Mouse (Mus musculus) lung, postnatal 0 days (tissue): ENCODE data around the gene Mrps25. TPM values are rescaled to one million over a fixed set of nuclear protein-coding genes. Genes with fewer than 3 reads are reported as not detected.

Experiments
- ATAC-seq: fragments of 200-750 bp; cut with Nextera tagmentation; 2 replicates; pipeline ENCODE4 v1.8.0; 2017; ENCODE audit warnings: moderate library complexity
- DNase-seq: peaks from one replicate; pipeline ENCODE4 v3.0.0-alpha.2; 2016; ENCODE audit warnings: low spot score
- H3K27ac ChIP-seq: fragments of 300-500 bp; sonication (generic); 2 replicates; pipeline ENCODE4 v1.5.1; 2014; ENCODE audit warnings: antibody characterized with exemption, mild to moderate bottlenecking, low read length, mixed read lengths
- H3K27me3 ChIP-seq: fragments of 300-500 bp; sonication (generic); replicated peaks from 2 replicates; pipeline ENCODE4 v1.6.1; 2014; ENCODE audit warnings: low read length, mixed read lengths; ENCODE audit not compliant: insufficient read depth
- H3K36me3 ChIP-seq: fragments of 300-500 bp; sonication (generic); 2 replicates; pipeline ENCODE4 v1.6.1; 2014; ENCODE audit warnings: low read length, mixed read lengths; ENCODE audit not compliant: insufficient read depth
- H3K4me1 ChIP-seq: fragments of 300-500 bp; sonication (generic); 2 replicates; pipeline ENCODE4 v1.6.1; 2014; ENCODE audit warnings: antibody characterized with exemption, low read depth, low read length, mixed read lengths; ENCODE audit not compliant: insufficient read depth
- H3K4me2 ChIP-seq: fragments of 300-500 bp; sonication (generic); replicated peaks from 2 replicates; pipeline ENCODE4 v1.6.1; 2014; ENCODE audit warnings: low read depth, mild to moderate bottlenecking, low read length, moderate library complexity, mixed read lengths
- H3K4me3 ChIP-seq: fragments of 300-500 bp; sonication (generic); 2 replicates; pipeline ENCODE4 v1.5.1; 2014; ENCODE audit warnings: low read depth, low read length
- H3K9ac ChIP-seq: fragments of 300-500 bp; sonication (generic); replicated peaks from 2 replicates; pipeline ENCODE4 v1.6.1; 2014; ENCODE audit warnings: low read depth, mild to moderate bottlenecking
- H3K9me3 ChIP-seq: fragments of 300-500 bp; sonication (generic); 2 replicates; pipeline ENCODE4 v1.6.1; 2016; ENCODE audit warnings: low read length, mixed read lengths
- CTCF ChIP-seq: IDR thresholded peaks from 2 replicates; pipeline ENCODE4 v1.5.1; 2016; ENCODE audit warnings: antibody characterized with exemption, mild to moderate bottlenecking
- EP300 ChIP-seq: IDR thresholded peaks from 2 replicates; pipeline ENCODE4 v1.6.1; 2016; ENCODE audit warnings: antibody characterized with exemption, mild to moderate bottlenecking, control low read depth
- WGBS: fragments of 180-500 bp; shearing (Covaris S2); extraction: QIAGEN DNeasy Blood & Tissue Kit; methylation state at CpG from one replicate; pipeline ENCODE4 v1.1.7; 2014; 5-methylcytosine and 5-hydroxymethylcytosine counted together
- polyA plus RNA-seq: library from polyadenylated mRNA; unstranded; fragments of >200 nt; fragmentation: Nextera tagmentation; extraction: Ambion mirVana; gene quantifications from 2 replicates; pipeline ENCODE4 v1.2.1, GENCODE M21; 2015

Gene Mrps25
- 26.5 and 33.9 TPM in 2 replicates for polyA plus RNA-seq

- peak within 1 kb of the TSS; percentile 68 for H3K4me3 ChIP-seq
- peak within 1 kb of the TSS; percentile 53 for H3K9ac ChIP-seq
- no peaks in the 10 kb centered on the region; the same call in 1 of the 2 replicates for H3K9me3 ChIP-seq
- TF ChIP-seq CTCF (no peak), EP300 (no peak)
- peak within 1 kb of the TSS; percentile 34; the same call in 1 of the 2 replicates for H3K27ac ChIP-seq
- no peaks in the 10 kb centered on the region for H3K27me3 ChIP-seq
- H3K36me3 ChIP-seq = peaks cover 10% of the 10 kb centered on the region; the same call in 1 of the 2 replicates
- ATAC-seq (peak; percentile 95), DNase-seq (peak; percentile 76)
- 0% methylated on average over 42 of the region's 42 CpGs for WGBS
- peaks cover 8% of the 10 kb centered on the region for H3K4me1 ChIP-seq
- peak within 1 kb of the TSS; percentile 96 for H3K4me2 ChIP-seq
These were observed at the start of gene Mrps25 for GRCm38 (mm10) chr6:92183621-92184131. TSS of gene Mrps25 (minus strand) at chr6:92184033.

DNA sequence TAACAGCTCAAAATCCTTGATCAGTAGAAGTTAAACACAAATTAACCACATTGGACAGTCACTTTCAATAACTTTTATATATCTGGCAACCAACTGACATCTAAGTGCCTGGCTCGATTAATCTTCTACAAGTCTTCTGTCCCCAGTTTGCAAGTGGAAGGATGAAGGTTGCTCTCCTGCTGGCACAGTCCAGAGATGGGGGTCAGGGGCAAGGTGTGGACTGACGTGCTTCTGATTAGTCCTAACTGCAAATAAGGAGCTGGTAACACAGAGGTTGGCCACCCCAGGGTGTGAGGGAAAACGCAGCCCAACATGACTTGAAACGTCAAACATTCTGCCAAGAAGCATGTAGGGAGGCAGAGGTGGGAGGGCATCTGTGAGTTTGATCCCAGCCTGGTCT, 47.9 kb upstream of the Mrps25 start:
- Histone ChIP-seq H3K27me3 (no peaks in the 10 kb centered on the region), H3K9ac (no peak overlapping the region)
- 42% methylated on average over 4 of the region's 4 CpGs for WGBS

GRCm38 (mm10) chr6:92231356-92231755, 47.5 kb upstream of the Mrps25 start:
- no peak for ATAC-seq

More for the DNA sequence above, 47.9 kb upstream of the Mrps25 start:
- Histone ChIP-seq H3K36me3 (no peaks in the 10 kb centered on the region), H3K4me2 (no peak overlapping the region), H3K9me3 (no peaks in the 10 kb centered on the region), H3K4me3 (no peak overlapping the region), H3K4me1 (no peaks in the 10 kb centered on the region), H3K27ac (no peak overlapping the region)
- DNase-seq = no peak
- TF ChIP-seq EP300 = no peak
- TF ChIP-seq CTCF = no peak
- no peak for ATAC-seq

GRCm38 (mm10) chr6:92229586-92229985, 45.8 kb upstream of the Mrps25 start:
- Histone ChIP-seq H3K9me3 (no peaks in the 10 kb centered on the region), H3K36me3 (no peaks in the 10 kb centered on the region), H3K4me1 (no peaks in the 10 kb centered on the region), H3K27ac (no peak overlapping the region), H3K4me3 (no peak overlapping the region), H3K9ac (no peak overlapping the region), H3K27me3 (no peaks in the 10 kb centered on the region), H3K4me2 (no peak overlapping the region)
- DNase-seq (no peak), ATAC-seq (no peak)
- 93% methylated on average over 2 of the region's 2 CpGs for WGBS
- TF ChIP-seq CTCF (no peak), EP300 (no peak)

More at GRCm38 (mm10) chr6:92231356-92231755, 47.5 kb upstream of the Mrps25 start:
- Histone ChIP-seq H3K4me3 (no peak overlapping the region), H3K4me1 (no peaks in the 10 kb centered on the region), H3K36me3 (no peaks in the 10 kb centered on the region), H3K4me2 (no peak overlapping the region), H3K9ac (no peak overlapping the region), H3K27me3 (no peaks in the 10 kb centered on the region), H3K9me3 (no peaks in the 10 kb centered on the region), H3K27ac (no peak overlapping the region)
- WGBS = 33% methylated on average over 1 of the region's 1 CpGs
- TF ChIP-seq CTCF = no peak
- DNase-seq = no peak

DNA sequence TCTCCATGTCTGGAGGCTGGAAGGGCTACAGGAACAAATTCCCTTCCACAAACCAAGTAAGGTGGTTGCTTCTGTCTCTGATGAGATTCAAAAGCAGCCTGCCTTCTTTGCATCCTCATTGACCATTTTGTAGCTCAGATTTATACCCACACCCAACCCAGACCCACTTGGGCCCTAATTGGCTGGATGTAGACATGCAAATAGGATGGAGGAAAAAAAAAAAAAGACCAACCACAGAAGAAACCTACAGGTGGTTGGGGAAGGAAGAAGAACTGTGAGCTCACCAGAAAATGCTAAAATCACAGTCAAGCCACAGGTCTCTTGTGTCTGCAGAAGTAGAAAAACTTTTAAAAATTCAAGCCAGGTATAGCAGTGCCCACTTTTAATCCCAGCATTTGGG, 45.3 kb upstream of the Mrps25 start:
- H3K36me3 ChIP-seq = no peaks in the 10 kb centered on the region
- no peak for TF ChIP-seq CTCF
- no peak overlapping the region for H3K27ac ChIP-seq
- no peak for DNase-seq
- no peak overlapping the region for H3K4me2 ChIP-seq
- ATAC-seq = no peak
- H3K27me3 ChIP-seq = no peaks in the 10 kb centered on the region
- H3K4me1 ChIP-seq = no peaks in the 10 kb centered on the region
- H3K4me3 ChIP-seq = no peak overlapping the region
- no peaks in the 10 kb centered on the region for H3K9me3 ChIP-seq
- no peak overlapping the region for H3K9ac ChIP-seq

GRCm38 (mm10) chr6:92224981-92225380, 41.1 kb upstream of the Mrps25 start:
- H3K27me3 ChIP-seq = no peaks in the 10 kb centered on the region
- H3K4me3 ChIP-seq = no peak overlapping the region
- ATAC-seq (no peak), DNase-seq (no peak)
- H3K4me2 ChIP-seq = no peak overlapping the region
- H3K36me3 ChIP-seq = no peaks in the 10 kb centered on the region
- no peak overlapping the region for H3K27ac ChIP-seq
- H3K4me1 ChIP-seq = no peaks in the 10 kb centered on the region
- no peaks in the 10 kb centered on the region for H3K9me3 ChIP-seq
- TF ChIP-seq EP300 = no peak
- TF ChIP-seq CTCF = no peak
- WGBS = 65% methylated on average over 1 of the region's 1 CpGs
- no peak overlapping the region for H3K9ac ChIP-seq

GRCm38 (mm10) chr6:92222021-92222420, 38.2 kb upstream of the Mrps25 start:
- no peak for DNase-seq
- Histone ChIP-seq H3K4me1 (no peaks in the 10 kb centered on the region), H3K9ac (no peak overlapping the region), H3K4me2 (no peak overlapping the region), H3K4me3 (no peak overlapping the region), H3K36me3 (no peaks in the 10 kb centered on the region), H3K27ac (no peak overlapping the region), H3K9me3 (no peaks in the 10 kb centered on the region), H3K27me3 (no peaks in the 10 kb centered on the region)
- WGBS = 82% methylated on average over 3 of the region's 3 CpGs
- TF ChIP-seq EP300 (no peak), CTCF (no peak)
- no peak for ATAC-seq
